Mouse (Mus musculus): ENCODE measurements around the gene Mcf2l.

DNA sequence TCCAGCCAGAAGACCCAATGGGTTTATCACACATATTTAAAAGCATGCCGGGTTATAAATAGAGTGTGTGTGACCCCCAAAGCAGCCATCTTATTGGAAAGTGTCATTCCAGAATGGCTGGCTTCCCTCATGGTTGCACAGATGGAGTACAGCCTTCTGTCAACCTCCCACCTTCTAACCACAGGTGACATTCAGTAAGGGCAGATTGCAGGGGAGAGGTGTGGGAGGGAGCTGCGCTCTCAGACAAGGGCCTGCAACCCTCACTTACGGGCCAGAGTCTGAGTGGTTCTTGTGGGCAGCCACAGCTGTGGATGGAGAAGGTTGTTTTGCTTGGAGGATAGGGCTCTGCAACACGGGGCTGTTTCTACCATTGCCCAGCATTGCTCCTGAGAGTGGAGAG lies 47.0 kb downstream of the Mcf2l start:
- TF ChIP-seq CTCF (IDR thresholded peaks at IDR 0.05; ENCODE audit: low read depth, low read length) (no peak), POLR2AphosphoS5 (IDR thresholded peaks at IDR 0.05; ENCODE audit: insufficient replicate concordance, low read depth, low read length) (no peak), GATA1 (IDR thresholded peaks at IDR 0.05; ENCODE audit: borderline replicate concordance, low read length) (no peak)

All from G1E (cell line).